Mouse (Mus musculus) lung, postnatal 0 days (tissue): ENCODE data around the gene Tcf15. TPM values are rescaled to one million over a fixed set of nuclear protein-coding genes. Genes with fewer than 3 reads are reported as not detected.

Source experiments
- ATAC-seq: fragments of 200-750 bp; cut with Nextera tagmentation; 2 replicates; pipeline ENCODE4 v1.8.0; 2017; ENCODE audit warnings: moderate library complexity
- DNase-seq: peaks from one replicate; pipeline ENCODE4 v3.0.0-alpha.2; 2016; ENCODE audit warnings: low spot score
- H3K27ac ChIP-seq: fragments of 300-500 bp; sonication (generic); 2 replicates; pipeline ENCODE4 v1.5.1; 2014; ENCODE audit warnings: antibody characterized with exemption, mild to moderate bottlenecking, low read length, mixed read lengths
- H3K27me3 ChIP-seq: fragments of 300-500 bp; sonication (generic); replicated peaks from 2 replicates; pipeline ENCODE4 v1.6.1; 2014; ENCODE audit warnings: low read length, mixed read lengths; ENCODE audit not compliant: insufficient read depth
- H3K36me3 ChIP-seq: fragments of 300-500 bp; sonication (generic); 2 replicates; pipeline ENCODE4 v1.6.1; 2014; ENCODE audit warnings: low read length, mixed read lengths; ENCODE audit not compliant: insufficient read depth
- H3K4me1 ChIP-seq: fragments of 300-500 bp; sonication (generic); 2 replicates; pipeline ENCODE4 v1.6.1; 2014; ENCODE audit warnings: antibody characterized with exemption, low read depth, low read length, mixed read lengths; ENCODE audit not compliant: insufficient read depth
- H3K4me2 ChIP-seq: fragments of 300-500 bp; sonication (generic); replicated peaks from 2 replicates; pipeline ENCODE4 v1.6.1; 2014; ENCODE audit warnings: low read depth, mild to moderate bottlenecking, low read length, moderate library complexity, mixed read lengths
- H3K4me3 ChIP-seq: fragments of 300-500 bp; sonication (generic); 2 replicates; pipeline ENCODE4 v1.5.1; 2014; ENCODE audit warnings: low read depth, low read length
- H3K9ac ChIP-seq: fragments of 300-500 bp; sonication (generic); replicated peaks from 2 replicates; pipeline ENCODE4 v1.6.1; 2014; ENCODE audit warnings: low read depth, mild to moderate bottlenecking
- H3K9me3 ChIP-seq: fragments of 300-500 bp; sonication (generic); 2 replicates; pipeline ENCODE4 v1.6.1; 2016; ENCODE audit warnings: low read length, mixed read lengths
- CTCF ChIP-seq: IDR thresholded peaks from 2 replicates; pipeline ENCODE4 v1.5.1; 2016; ENCODE audit warnings: antibody characterized with exemption, mild to moderate bottlenecking
- EP300 ChIP-seq: IDR thresholded peaks from 2 replicates; pipeline ENCODE4 v1.6.1; 2016; ENCODE audit warnings: antibody characterized with exemption, mild to moderate bottlenecking, control low read depth
- WGBS: fragments of 180-500 bp; shearing (Covaris S2); extraction: QIAGEN DNeasy Blood & Tissue Kit; methylation state at CpG from one replicate; pipeline ENCODE4 v1.1.7; 2014; 5-methylcytosine and 5-hydroxymethylcytosine counted together
- polyA plus RNA-seq: library from polyadenylated mRNA; unstranded; fragments of >200 nt; fragmentation: Nextera tagmentation; extraction: Ambion mirVana; gene quantifications from 2 replicates; pipeline ENCODE4 v1.2.1, GENCODE M21; 2015

The Tcf15 gene
- polyA plus RNA-seq, 1 experiment from 2014 or later, result 2.0 TPM

DNA sequence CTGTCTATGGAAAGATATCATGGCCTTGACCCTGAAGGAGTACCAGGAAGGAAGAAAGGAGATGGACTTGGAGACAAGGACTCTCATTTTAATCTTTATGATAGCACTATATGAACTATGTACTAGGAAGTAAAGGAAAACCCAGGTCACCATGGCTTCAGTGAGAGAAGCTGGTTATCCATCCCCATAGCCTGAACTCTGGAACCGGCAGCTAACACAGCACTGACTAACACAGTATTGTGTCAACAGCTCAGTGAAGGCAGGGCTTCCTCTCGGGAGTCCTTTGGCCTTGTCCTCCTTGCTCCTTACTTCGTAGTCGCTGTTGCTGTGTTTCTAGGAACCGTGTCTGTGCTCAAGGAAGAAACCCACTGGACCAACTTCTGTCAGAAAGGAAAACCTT is 34.0 kb upstream of the Tcf15 start:
- H3K4me3 ChIP-seq, result no peak overlapping the region
- no peaks in the 10 kb centered on the region for H3K27me3 ChIP-seq
- 80% methylated on average over 5 of the region's 5 CpGs for WGBS
- no peak for DNase-seq
- H3K36me3 ChIP-seq, result no peaks in the 10 kb centered on the region
- H3K9me3 ChIP-seq, result no peaks in the 10 kb centered on the region
- TF ChIP-seq EP300 (no peak), CTCF (no peak)
- H3K9ac ChIP-seq, result no peak overlapping the region
- ATAC-seq, result no peak
- H3K4me1 ChIP-seq, result 0 out of 2 replicates have a peak, but pooled peaks cover 6% of the 10 kb centered on the region
- no peak overlapping the region for H3K4me2 ChIP-seq
- H3K27ac ChIP-seq, result no peak overlapping the region

GRCm38 (mm10) chr2:152111311-152111710 is 32.0 kb upstream of the Tcf15 start:
- H3K4me2 ChIP-seq, result no peak overlapping the region
- H3K4me1 ChIP-seq, result 0 out of 2 replicates have a peak, but pooled peaks cover under 1% of the 10 kb centered on the region
- peak; percentile 59 for DNase-seq
- no peaks in the 10 kb centered on the region for H3K27me3 ChIP-seq
- H3K36me3 ChIP-seq, result no peaks in the 10 kb centered on the region
- H3K4me3 ChIP-seq, result no peak overlapping the region
- ATAC-seq, result 0 out of 2 replicates have a peak, but pooled peaks have one; percentile 18
- 61% methylated on average over 2 of the region's 2 CpGs for WGBS
- no peak overlapping the region for H3K9ac ChIP-seq
- TF ChIP-seq CTCF (no peak), EP300 (no peak)
- no peak overlapping the region for H3K27ac ChIP-seq
- H3K9me3 ChIP-seq, result no peaks in the 10 kb centered on the region

GRCm38 (mm10) chr2:152111920-152112319 is 31.4 kb upstream of the Tcf15 start:
- Histone ChIP-seq H3K36me3 (no peaks in the 10 kb centered on the region), H3K27me3 (no peaks in the 10 kb centered on the region), H3K4me1 (no peaks in the 10 kb centered on the region), H3K9ac (no peak overlapping the region), H3K9me3 (no peaks in the 10 kb centered on the region), H3K4me2 (no peak overlapping the region), H3K4me3 (no peak overlapping the region), H3K27ac (no peak overlapping the region)
- 8% methylated on average over 7 of the region's 7 CpGs for WGBS
- TF ChIP-seq CTCF, result peak; percentile 100
- no peak for TF ChIP-seq EP300
- peak; percentile 95 for DNase-seq
- peak; percentile 88 for ATAC-seq

- H3K27me3 ChIP-seq, result no peaks in the 10 kb centered on the region
- WGBS, result 81% methylated on average over 5 of the region's 5 CpGs
- no peaks in the 10 kb centered on the region for H3K9me3 ChIP-seq
- ATAC-seq, result no peak
- no peak overlapping the region for H3K4me3 ChIP-seq
- no peak for DNase-seq
- no peaks in the 10 kb centered on the region for H3K36me3 ChIP-seq
- no peaks in the 10 kb centered on the region for H3K4me1 ChIP-seq
- TF ChIP-seq CTCF, result no peak
- TF ChIP-seq EP300, result no peak
- H3K4me2 ChIP-seq, result no peak overlapping the region
- no peak overlapping the region for H3K9ac ChIP-seq
- H3K27ac ChIP-seq, result no peak overlapping the region
These were observed 30.9 kb upstream of the Tcf15 start for GRCm38 (mm10) chr2:152112490-152112889.

GRCm38 (mm10) chr2:152112970-152113369 is 30.4 kb upstream of the Tcf15 start:
- WGBS, result 68% methylated on average over 10 of the region's 10 CpGs
- Histone ChIP-seq H3K4me1 (no peaks in the 10 kb centered on the region), H3K9ac (no peak overlapping the region), H3K4me3 (no peak overlapping the region), H3K27ac (no peak overlapping the region), H3K27me3 (no peaks in the 10 kb centered on the region), H3K9me3 (no peaks in the 10 kb centered on the region), H3K36me3 (no peaks in the 10 kb centered on the region), H3K4me2 (no peak overlapping the region)
- ATAC-seq, result no peak
- no peak for DNase-seq
- TF ChIP-seq EP300, result no peak
- TF ChIP-seq CTCF, result no peak

- no peak for DNase-seq
These were observed 29.0 kb upstream of the Tcf15 start for GRCm38 (mm10) chr2:152114057-152114975.

More at GRCm38 (mm10) chr2:152114057-152114975, 29.0 kb upstream of the Tcf15 start:
- H3K4me1 ChIP-seq, result no peaks in the 10 kb centered on the region
- no peaks in the 10 kb centered on the region for H3K36me3 ChIP-seq
- no peaks in the 10 kb centered on the region for H3K27me3 ChIP-seq
- no peaks in the 10 kb centered on the region for H3K9me3 ChIP-seq
- WGBS, result 17% methylated on average over 36 of the region's 36 CpGs
- no peak overlapping the region for H3K4me2 ChIP-seq
- ATAC-seq, result 0 out of 2 replicates have a peak, but pooled peaks have one; percentile 4
- H3K4me3 ChIP-seq, result no peak overlapping the region
- H3K9ac ChIP-seq, result no peak overlapping the region
- TF ChIP-seq EP300 (no peak), CTCF (no peak)
- no peak overlapping the region for H3K27ac ChIP-seq
